Mouse (Mus musculus) forebrain, embryonic 11.5 days (tissue): ENCODE data around the gene Bricd5. TPM values are rescaled to one million over a fixed set of nuclear protein-coding genes. Genes with fewer than 3 reads are reported as not detected.
"Not testable (repeated sequence)": the region's sequence is repeated elsewhere in the genome, so short reads cannot be mapped to it uniquely, and the experiment has no call there.

Source experiments
- ATAC-seq: fragments of 200-750 bp; cut with Nextera tagmentation; replicated peaks from 2 replicates; pipeline ENCODE4 v1.8.0; 2017; ENCODE audit warnings: moderate TSS enrichment; ENCODE audit not compliant: low FRiP score
- DNase-seq: peaks from one replicate; pipeline ENCODE4 v3.0.0-alpha.2; 2017; ENCODE audit warnings: low spot score
- H3K27ac ChIP-seq: fragments of 300-500 bp; sonication (generic); 2 replicates; pipeline ENCODE4 v1.5.1; 2014; ENCODE audit warnings: low read depth, low read length
- H3K27me3 ChIP-seq: fragments of 300-500 bp; sonication (generic); 2 replicates; pipeline ENCODE4 v1.6.1; 2014; ENCODE audit warnings: mild to moderate bottlenecking, low read length, mixed read lengths; ENCODE audit not compliant: control insufficient read depth, insufficient read depth
- H3K36me3 ChIP-seq: fragments of 300-500 bp; sonication (generic); 2 replicates; pipeline ENCODE4 v1.6.1; 2014; ENCODE audit warnings: mild to moderate bottlenecking, low read length, moderate library complexity, mixed read lengths; ENCODE audit not compliant: control insufficient read depth, insufficient read depth
- H3K4me1 ChIP-seq: fragments of 300-500 bp; sonication (generic); replicated peaks from 2 replicates; pipeline ENCODE4 v1.6.1; 2014; ENCODE audit warnings: low read length, mixed read lengths; ENCODE audit not compliant: control insufficient read depth, insufficient read depth
- H3K4me2 ChIP-seq: fragments of 300-500 bp; sonication (generic); 2 replicates; pipeline ENCODE4 v1.6.1; 2014; ENCODE audit warnings: low read depth, mild to moderate bottlenecking, low read length, moderate library complexity, mixed read lengths; ENCODE audit not compliant: severe bottlenecking
- H3K4me3 ChIP-seq: fragments of 300-500 bp; sonication (generic); 2 replicates; pipeline ENCODE4 v1.5.1; 2014; ENCODE audit warnings: low read depth, low read length
- H3K9ac ChIP-seq: fragments of 300-500 bp; sonication (generic); 2 replicates; pipeline ENCODE4 v1.6.1; 2014; ENCODE audit warnings: low read length
- H3K9me3 ChIP-seq: fragments of 300-500 bp; sonication (generic); 2 replicates; pipeline ENCODE4 v1.6.1; 2016; ENCODE audit warnings: low read length, mixed read lengths; ENCODE audit not compliant: control insufficient read depth
- WGBS: fragments of 180-500 bp; shearing (Covaris S2); extraction: QIAGEN DNeasy Blood & Tissue Kit; methylation state at CpG from one replicate; pipeline ENCODE4 v1.1.7; 2014; 5-methylcytosine and 5-hydroxymethylcytosine counted together
- polyA plus RNA-seq: library from polyadenylated mRNA; unstranded; fragments of >200 nt; fragmentation: Nextera tagmentation; extraction: Ambion mirVana; gene quantifications from 2 replicates; pipeline ENCODE4 v1.2.1, GENCODE M21; 2014

The Bricd5 gene
- 0.41 and 0.44 TPM in 2 replicates for polyA plus RNA-seq

DNA sequence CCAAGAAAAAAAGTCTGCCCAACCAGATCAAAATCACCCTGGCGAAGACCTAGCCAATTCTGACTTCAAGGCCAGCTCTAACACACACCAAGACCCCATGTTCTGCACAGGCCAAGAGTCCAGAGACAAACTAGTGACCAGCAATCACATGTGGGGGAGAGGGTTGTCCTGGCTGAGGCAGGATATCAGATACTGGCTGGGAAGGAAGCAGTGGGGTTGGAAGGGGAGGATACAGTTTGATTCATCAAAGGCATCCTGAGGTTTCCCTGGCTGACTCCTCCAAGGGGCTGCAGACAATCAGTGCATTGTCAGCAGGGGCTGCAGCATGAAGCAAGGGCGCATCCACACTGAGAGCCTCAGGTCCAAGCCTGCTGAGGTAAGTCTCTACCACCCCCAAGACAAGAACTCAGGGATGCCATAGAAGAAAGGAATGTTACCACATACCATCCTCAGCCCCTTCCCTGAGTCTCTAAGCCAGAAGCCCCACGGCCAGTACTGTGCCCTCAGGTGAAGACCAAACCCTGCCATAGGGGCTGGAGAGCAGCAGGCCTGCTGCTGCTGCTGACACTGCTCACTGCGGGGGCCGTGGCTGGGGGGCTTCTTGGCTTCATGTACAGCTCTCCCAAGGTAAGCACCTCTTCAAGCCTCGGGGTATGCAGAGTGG is at the start of gene Bricd5:
TSS of gene Bricd5 (plus strand) at position 273 of the 664 bp plus-strand sequence.
- H3K9me3 ChIP-seq = no peaks in the 10 kb centered on the region
- no peak within 1 kb of the TSS for H3K27ac ChIP-seq
- H3K9ac ChIP-seq = no peak within 1 kb of the TSS
- 72% methylated on average over 6 of the region's 6 CpGs for WGBS
- DNase-seq (no peak), ATAC-seq (no peak)
- peaks cover 14% of the 10 kb centered on the region for H3K4me1 ChIP-seq
- no peak within 1 kb of the TSS for H3K4me2 ChIP-seq
- H3K27me3 ChIP-seq = no peaks in the 10 kb centered on the region
- peak within 1 kb of the TSS; percentile 90; the same call in 1 of the 2 replicates for H3K4me3 ChIP-seq
- H3K36me3 ChIP-seq = peaks cover 5% of the 10 kb centered on the region; the same call in 1 of the 2 replicates

DNA sequence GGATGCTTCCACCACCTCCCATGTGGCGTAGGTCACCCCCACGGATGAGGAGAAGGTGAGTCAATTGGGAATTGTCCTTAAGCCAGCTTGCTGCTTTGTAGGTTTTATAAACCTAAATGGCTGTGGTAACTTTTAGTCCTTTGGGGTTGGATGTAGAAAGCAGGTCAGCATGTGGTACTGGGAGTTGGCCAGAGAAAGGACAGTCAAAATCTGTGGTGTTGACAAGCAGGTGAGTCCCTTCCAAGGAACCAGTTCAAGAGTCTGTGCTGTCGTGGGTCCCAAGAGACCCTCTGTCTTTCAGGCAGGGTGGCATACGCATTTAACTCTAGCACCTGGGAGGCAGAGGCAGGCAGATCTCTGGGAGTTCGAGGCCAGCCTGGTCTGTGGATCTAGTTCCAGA is 49.2 kb upstream of the Bricd5 start:
- H3K4me3 ChIP-seq = no peak overlapping the region
- WGBS = 97% methylated on average over 5 of the region's 5 CpGs
- H3K27me3 ChIP-seq = no peaks in the 10 kb centered on the region
- peaks cover 28% of the 10 kb centered on the region for H3K36me3 ChIP-seq
- ATAC-seq = no peak
- H3K27ac ChIP-seq = no peak overlapping the region
- no peak for DNase-seq
- H3K9me3 ChIP-seq = no peaks in the 10 kb centered on the region
- peaks cover 2% of the 10 kb centered on the region for H3K4me1 ChIP-seq
- H3K9ac ChIP-seq = no peak overlapping the region
- no peak overlapping the region for H3K4me2 ChIP-seq

DNA sequence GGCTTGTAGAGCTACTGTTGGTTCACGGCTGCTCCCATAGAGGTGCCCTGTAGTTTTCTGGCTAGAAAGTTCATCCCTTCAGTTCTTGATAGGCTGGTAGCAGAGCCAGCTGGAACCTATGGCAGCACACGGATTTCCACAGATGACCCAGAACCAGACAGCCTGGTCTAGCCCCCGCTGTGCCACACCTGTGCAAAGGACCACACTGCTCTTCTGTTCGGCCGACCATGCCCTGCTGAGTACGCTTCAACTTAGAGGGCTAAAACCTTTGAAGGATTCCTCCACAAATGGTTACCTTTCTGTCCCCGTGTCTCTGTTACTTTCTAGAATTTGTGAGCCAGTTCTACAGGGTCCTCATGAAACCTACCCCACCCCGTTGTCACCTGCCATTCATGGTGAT is 48.4 kb upstream of the Bricd5 start:
- ATAC-seq, H3K4me3 ChIP-seq, H3K27ac ChIP-seq, H3K9ac ChIP-seq, H3K4me2 ChIP-seq, H3K4me1 ChIP-seq, DNase-seq, H3K27me3 ChIP-seq, H3K9me3 ChIP-seq: not testable (repeated sequence)
- 97% methylated on average over 5 of the region's 8 CpGs for WGBS
- peaks cover 21% of the 10 kb centered on the region for H3K36me3 ChIP-seq

DNA sequence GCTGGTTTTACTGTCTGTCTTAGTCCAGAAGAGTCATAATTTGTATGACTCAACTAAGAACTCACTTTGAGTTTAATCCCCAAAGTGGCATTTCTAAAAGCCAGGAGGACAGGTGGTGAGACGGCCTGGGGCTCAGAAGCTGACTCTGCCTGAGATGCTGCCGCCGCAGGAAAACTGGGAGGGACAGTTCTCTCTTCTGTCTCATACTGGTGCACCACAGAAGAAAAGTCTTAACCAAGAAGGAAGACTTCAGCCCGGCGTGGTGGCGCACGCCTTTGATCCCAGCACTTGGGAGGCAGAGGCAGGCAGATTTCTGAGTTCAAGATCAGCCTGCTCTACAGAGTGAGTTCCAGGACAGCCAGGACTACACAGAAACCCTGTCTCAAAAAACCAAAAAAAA is 47.8 kb upstream of the Bricd5 start:
- H3K4me1 ChIP-seq = peaks cover 2% of the 10 kb centered on the region
- no peak overlapping the region for H3K27ac ChIP-seq
- peaks cover 18% of the 10 kb centered on the region for H3K36me3 ChIP-seq
- 94% methylated on average over 7 of the region's 7 CpGs for WGBS
- no peaks in the 10 kb centered on the region for H3K27me3 ChIP-seq
- H3K4me2 ChIP-seq = peak overlapping the region; percentile 67; the same call in 1 of the 2 replicates
- H3K9ac ChIP-seq = no peak overlapping the region
- no peaks in the 10 kb centered on the region for H3K9me3 ChIP-seq
- ATAC-seq (0 out of 2 replicates have a peak, but pooled peaks have one; percentile 1), DNase-seq (no peak)
- H3K4me3 ChIP-seq = no peak overlapping the region

DNA sequence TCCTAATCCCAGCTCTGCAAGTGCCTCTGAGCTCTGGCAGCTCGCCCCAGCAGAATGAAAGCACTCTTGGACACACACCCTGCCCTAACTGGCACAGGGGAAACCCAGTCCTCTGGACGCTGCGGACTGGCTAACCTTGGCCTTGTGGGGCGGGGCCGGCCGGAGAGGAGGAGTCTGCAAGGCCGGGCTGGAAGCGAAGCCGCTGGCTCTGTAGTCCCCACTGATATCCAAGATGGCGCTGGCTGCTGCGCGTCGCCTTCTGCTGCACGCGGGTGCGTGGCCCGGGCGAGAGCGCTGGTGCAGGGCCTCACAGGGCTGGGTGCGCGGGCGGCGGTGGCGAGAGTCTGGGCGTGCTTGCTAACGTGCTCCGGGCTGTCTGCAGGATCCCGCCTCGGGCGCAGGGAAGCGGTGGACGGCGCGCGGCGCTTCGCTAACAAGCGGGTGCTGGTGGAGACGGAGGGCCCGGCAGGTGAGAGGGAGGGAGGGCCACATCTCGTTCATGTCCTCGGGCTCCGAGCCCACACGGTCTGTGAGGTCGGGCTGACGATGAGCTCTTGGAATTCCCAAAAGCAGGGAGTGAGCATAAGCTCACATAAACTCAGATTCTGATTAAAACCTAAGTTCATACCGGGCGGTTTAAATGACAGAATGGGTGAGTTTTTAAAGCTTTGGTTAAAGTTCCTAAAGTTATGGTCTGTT is 47.1 kb upstream of the Bricd5 start, which contains the start of gene Eci1:
TSS of gene Eci1 (plus strand) at position 171 of the 699 bp plus-strand sequence.
- Histone ChIP-seq H3K4me1 (peaks cover 2% of the 10 kb centered on the region), H3K4me3 (peak within 1 kb of the TSS; percentile 71), H3K9me3 (no peaks in the 10 kb centered on the region), H3K36me3 (peaks cover 16% of the 10 kb centered on the region), H3K27ac (peak within 1 kb of the TSS; percentile 87), H3K4me2 (peak within 1 kb of the TSS; percentile 67), H3K9ac (peak within 1 kb of the TSS; percentile 90), H3K27me3 (no peaks in the 10 kb centered on the region)
- peak; percentile 96 for DNase-seq
- WGBS = under 1% methylated on average over 48 of the region's 48 CpGs
- peak; percentile 99 for ATAC-seq

DNA sequence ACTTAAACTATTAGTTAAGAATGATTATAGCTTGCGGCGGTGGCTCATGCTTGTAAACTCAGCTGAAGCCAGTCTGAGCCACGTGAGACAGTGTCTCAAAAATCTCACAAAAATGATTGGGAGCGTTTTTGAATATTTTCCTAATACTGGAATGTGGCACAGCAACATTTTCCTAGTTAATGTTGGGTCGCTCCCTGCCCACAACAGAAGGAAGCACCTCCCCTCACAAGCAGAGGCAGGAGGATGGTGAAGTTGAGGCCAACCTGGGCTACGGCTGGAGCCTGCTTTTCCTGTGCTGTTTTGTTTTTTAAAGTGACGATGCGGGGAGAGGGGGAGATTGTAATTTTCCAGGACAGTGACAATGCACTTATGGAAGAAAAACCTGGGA is 46.5 kb upstream of the Bricd5 start:
- 7% methylated on average over 8 of the region's 8 CpGs for WGBS
- ATAC-seq (no peak), DNase-seq (no peak)
- no peaks in the 10 kb centered on the region for H3K9me3 ChIP-seq
- H3K4me2 ChIP-seq = peak overlapping the region; percentile 67
- H3K36me3 ChIP-seq = peaks cover 16% of the 10 kb centered on the region
- H3K4me1 ChIP-seq = peaks cover 2% of the 10 kb centered on the region
- peak overlapping the region; percentile 90 for H3K9ac ChIP-seq
- no peaks in the 10 kb centered on the region for H3K27me3 ChIP-seq
- H3K4me3 ChIP-seq = peak overlapping the region; percentile 71
- peak overlapping the region; percentile 87 for H3K27ac ChIP-seq

DNA sequence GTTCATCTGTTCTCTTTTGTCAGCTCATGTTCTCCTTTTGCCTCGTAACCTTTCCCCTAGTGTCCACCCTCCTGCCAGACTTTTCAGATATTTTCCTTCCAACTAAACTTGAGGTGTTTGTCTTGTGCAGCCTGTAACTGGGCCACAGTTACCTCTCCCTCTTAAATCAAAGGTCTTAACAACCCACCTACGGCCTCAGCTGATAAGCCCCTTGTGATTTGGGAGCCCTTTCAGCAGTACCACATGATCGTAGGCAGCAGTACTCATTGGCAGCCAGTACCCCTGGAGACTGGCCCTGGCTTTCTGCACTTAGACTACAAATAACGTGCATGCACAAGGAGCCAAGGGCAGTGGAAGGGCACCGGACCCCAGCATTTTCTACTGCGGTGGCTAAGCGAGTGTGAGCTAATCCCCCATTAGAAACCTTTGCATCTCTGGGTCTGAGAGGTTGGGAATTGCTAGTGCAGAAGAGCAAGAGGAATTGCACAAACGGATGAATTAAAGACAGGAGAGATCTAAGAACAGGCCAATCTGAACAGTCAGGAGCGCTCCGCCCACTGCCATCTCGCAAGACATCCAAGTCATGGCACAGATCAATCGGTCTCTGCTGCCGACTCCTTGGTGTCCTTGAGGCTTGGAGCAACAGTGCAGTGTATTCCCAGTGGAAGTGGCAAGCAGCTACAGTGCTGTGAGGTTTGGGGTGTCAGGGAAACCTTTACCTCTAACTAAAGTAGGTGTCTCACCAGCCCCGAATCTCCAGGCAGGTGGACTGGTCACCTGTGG is 44.3 kb upstream of the Bricd5 start:
- peaks cover 4% of the 10 kb centered on the region; the same call in 1 of the 2 replicates for H3K36me3 ChIP-seq
- ATAC-seq (no peak), DNase-seq (no peak)
- H3K9ac ChIP-seq = no peak overlapping the region
- no peaks in the 10 kb centered on the region for H3K9me3 ChIP-seq
- H3K27me3 ChIP-seq = no peaks in the 10 kb centered on the region
- WGBS = 88% methylated on average over 14 of the region's 14 CpGs
- H3K4me1 ChIP-seq = peaks cover 2% of the 10 kb centered on the region
- no peak overlapping the region for H3K4me3 ChIP-seq
- no peak overlapping the region for H3K4me2 ChIP-seq
- H3K27ac ChIP-seq = no peak overlapping the region

DNA sequence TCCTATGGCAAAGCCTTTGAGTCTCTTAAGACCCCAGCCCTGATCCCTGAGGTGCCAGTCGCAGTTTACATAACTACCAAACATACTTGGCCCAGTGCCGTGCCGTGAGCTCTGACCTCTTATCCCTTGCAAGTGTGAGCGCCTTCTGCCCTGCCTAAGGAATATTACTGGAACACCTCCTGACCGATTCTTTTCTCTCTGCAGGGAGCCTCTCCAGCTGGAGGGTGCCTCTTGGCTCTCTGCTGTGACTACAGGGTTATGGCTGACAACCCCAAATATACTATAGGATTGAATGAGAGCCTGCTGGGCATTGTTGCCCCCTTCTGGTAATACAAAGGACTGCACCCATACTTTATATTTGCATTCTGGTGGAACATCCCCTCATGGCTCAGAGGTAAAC is 36.7 kb upstream of the Bricd5 start:
- Histone ChIP-seq H3K4me3 (no peak overlapping the region), H3K36me3 (peaks cover 5% of the 10 kb centered on the region; the same call in 1 of the 2 replicates), H3K27me3 (no peaks in the 10 kb centered on the region), H3K27ac (no peak overlapping the region), H3K4me1 (no peaks in the 10 kb centered on the region), H3K9me3 (no peaks in the 10 kb centered on the region), H3K4me2 (no peak overlapping the region), H3K9ac (no peak overlapping the region)
- ATAC-seq (0 out of 2 replicates have a peak, but pooled peaks have one; percentile 36), DNase-seq (no peak)
- 77% methylated on average over 5 of the region's 5 CpGs for WGBS
